Mouse (Mus musculus) forebrain, embryonic 10.5 days (tissue): ENCODE data around the gene Gm14391. TPM values are rescaled to one million over a fixed set of nuclear protein-coding genes. Genes with fewer than 3 reads are reported as not detected.
A peak's percentile ranks its signal among the peaks of the same experiment; 100 is the strongest.
"Not testable (repeated sequence)": the region's sequence is repeated elsewhere in the genome, so short reads cannot be mapped to it uniquely, and the experiment has no call there.

ENCODE experiments used
- DNase-seq: peaks from one replicate; pipeline ENCODE4 v3.0.0-alpha.2; 2017; ENCODE audit warnings: low spot score; ENCODE audit errors: extremely low spot score
- H3K27ac ChIP-seq: fragments of 300-500 bp; sonication (generic); 2 replicates; pipeline ENCODE4 v1.5.1; 2016; ENCODE audit warnings: mild to moderate bottlenecking
- H3K27me3 ChIP-seq: fragments of 300-500 bp; sonication (generic); 2 replicates; pipeline ENCODE4 v1.6.1; 2016; ENCODE audit warnings: mild to moderate bottlenecking; ENCODE audit not compliant: poor library complexity, severe bottlenecking
- H3K36me3 ChIP-seq: fragments of 300-500 bp; sonication (generic); replicated peaks from 2 replicates; pipeline ENCODE4 v1.6.1; 2016; ENCODE audit warnings: mild to moderate bottlenecking, moderate library complexity
- H3K4me1 ChIP-seq: fragments of 300-500 bp; sonication (generic); 2 replicates; pipeline ENCODE4 v1.6.1; 2016
- H3K4me3 ChIP-seq: fragments of 300-500 bp; sonication (generic); 2 replicates; pipeline ENCODE4 v1.5.1; 2016; ENCODE audit warnings: mild to moderate bottlenecking, moderate library complexity
- H3K9me3 ChIP-seq: fragments of 300-500 bp; sonication (generic); 2 replicates; pipeline ENCODE4 v1.6.1; 2016; ENCODE audit warnings: mild to moderate bottlenecking, moderate library complexity
- WGBS: fragments of 180-500 bp; shearing (Covaris S2); methylation state at CpG from one replicate; pipeline ENCODE4 v1.1.7; 2016; 5-methylcytosine and 5-hydroxymethylcytosine counted together
- polyA plus RNA-seq: library from polyadenylated mRNA; unstranded; fragments of >200 nt; fragmentation: Nextera tagmentation; extraction: Ambion mirVana; gene quantifications from 2 replicates; pipeline ENCODE4 v1.2.1, GENCODE M21; 2016

Gene Gm14391
- polyA plus RNA-seq, 1 experiment from 2014 or later: 3.3 TPM

- WGBS: 2% methylated on average over 25 of the region's 25 CpGs
- not testable (repeated sequence) for H3K4me1 ChIP-seq, DNase-seq, H3K36me3 ChIP-seq, H3K27me3 ChIP-seq, H3K9me3 ChIP-seq
- peak overlapping the region; percentile 63; the same call in 1 of the 2 replicates for H3K27ac ChIP-seq
- H3K4me3 ChIP-seq: peak overlapping the region; percentile 53
Observed at GRCm38 (mm10) chr2:175141118-175141992, 65.4 kb downstream of the Gm14391 start.

Other genes starting within 250 kb of the Gm14391 start
- not detected in 2 replicates for gene Gm14444, start 196.7 kb downstream of the Gm14391 start, polyA plus RNA-seq
- 0.42 and 1.3 TPM in 2 replicates for gene Gm14393, start 139.1 kb downstream of the Gm14391 start, polyA plus RNA-seq
- 7.4 and 10.0 TPM in 2 replicates for gene Gm14399, start 64.9 kb downstream of the Gm14391 start, polyA plus RNA-seq
- 0.88 and 0.92 TPM in 2 replicates for gene Gm14443, start 31.0 kb downstream of the Gm14391 start, polyA plus RNA-seq
- 5.1 TPM in 1 of 2 replicates, not detected in the other for gene Gm14440, start 68.2 kb upstream of the Gm14391 start, polyA plus RNA-seq
- 21.5 and 24.5 TPM in 2 replicates for gene Gm4631, start 131.3 kb upstream of the Gm14391 start, polyA plus RNA-seq
- 6.3 and 7.4 TPM in 2 replicates for gene Zfp968, start 165.5 kb upstream of the Gm14391 start, polyA plus RNA-seq
- 23.3 and 24.8 TPM in 2 replicates for gene Gm4724, start 228.9 kb upstream of the Gm14391 start, polyA plus RNA-seq